Mouse (Mus musculus) lung, adult 2 months (tissue): ENCODE measurements around the gene Dnajb5. TPM values are rescaled to one million over a fixed set of nuclear protein-coding genes. Genes with fewer than 3 reads are reported as not detected.
A peak's percentile ranks its signal among the peaks of the same experiment; 100 is the strongest.

Source experiments
- DNase-seq: peaks from one replicate; pipeline ENCODE4 v3.0.0; 2022
- H3K4me1 ChIP-seq: fragments of 200-500 bp; 2 replicates; pipeline ENCODE4 v1.6.1; 2011; ENCODE audit warnings: low read length; ENCODE audit not compliant: control insufficient read depth, insufficient read depth
- H3K4me3 ChIP-seq: fragments of 200-500 bp; replicated peaks from 2 replicates; pipeline ENCODE3; 2011; ENCODE audit warnings: low read depth, mild to moderate bottlenecking, control low read depth, low read length; ENCODE audit errors: extremely low read depth
- CTCF ChIP-seq: fragments of 200-500 bp; IDR thresholded peaks from 2 replicates; pipeline ENCODE4 v1.5.1; 2011; ENCODE audit warnings: mild to moderate bottlenecking, low read length, control low read depth; ENCODE audit not compliant: insufficient read depth
- POLR2A ChIP-seq: fragments of 200-500 bp; IDR thresholded peaks from 2 replicates; pipeline ENCODE4 v1.6.1; 2011; ENCODE audit warnings: low read depth, mild to moderate bottlenecking, control low read depth, low read length, borderline replicate concordance; ENCODE audit errors: extremely low read depth
- WGBS: fragments of 180-500 bp; shearing (Covaris S2); methylation state at CpG from one replicate; pipeline ENCODE4 v1.1.7; 2018; 5-methylcytosine and 5-hydroxymethylcytosine counted together
- polyA plus RNA-seq: library from polyadenylated mRNA; depleted of rRNA; stranded (reverse); fragments of >200 nt; gene quantifications from 2 replicates; pipeline ENCODE4 v1.2.3, GENCODE M21; 2012

Dnajb5 gene
- polyA plus RNA-seq, 1 experiment = 22.1 TPM

DNA sequence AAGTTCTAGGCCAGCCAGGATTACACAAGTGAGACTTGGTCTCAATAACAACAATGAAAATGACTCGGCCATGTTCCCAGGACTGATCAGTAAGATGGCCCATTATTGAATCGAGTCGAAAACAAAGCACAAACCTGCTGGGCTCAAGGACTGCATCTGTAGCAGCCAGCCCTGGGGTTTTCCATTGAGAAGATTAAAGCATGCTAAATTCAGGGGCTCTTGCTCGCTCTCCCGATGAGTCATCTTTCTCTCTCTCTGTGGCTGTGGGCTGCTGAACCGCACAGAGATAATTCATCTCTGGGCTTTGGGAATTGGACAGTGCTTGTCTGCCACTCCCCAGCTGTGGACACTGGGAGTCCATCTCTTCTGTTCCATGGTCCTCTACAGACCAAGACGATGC, 8.2 kb upstream of the Dnajb5 start:
- Histone ChIP-seq H3K4me1 (no peaks in the 10 kb centered on the region), H3K4me3 (no peak overlapping the region)
- no peak for DNase-seq
- TF ChIP-seq POLR2A (no peak), CTCF (no peak)
- 76% methylated on average over 7 of the region's 7 CpGs for WGBS

- no peak for DNase-seq
- no peaks in the 10 kb centered on the region for H3K4me1 ChIP-seq
- no peak overlapping the region for H3K4me3 ChIP-seq
- TF ChIP-seq POLR2A = no peak
- no peak for TF ChIP-seq CTCF
- 61% methylated on average over 5 of the region's 5 CpGs for WGBS
Measured at GRCm38 (mm10) chr4:42943341-42943740, 6.3 kb upstream of the Dnajb5 start.

- Histone ChIP-seq H3K4me3 (no peak overlapping the region), H3K4me1 (peaks cover 2% of the 10 kb centered on the region; the same call in 1 of the 2 replicates)
- TF ChIP-seq CTCF (no peak), POLR2A (no peak)
- 80% methylated on average over 9 of the region's 9 CpGs for WGBS
- no peak for DNase-seq
Measured at GRCm38 (mm10) chr4:42944185-42944584, 5.4 kb upstream of the Dnajb5 start.

DNA sequence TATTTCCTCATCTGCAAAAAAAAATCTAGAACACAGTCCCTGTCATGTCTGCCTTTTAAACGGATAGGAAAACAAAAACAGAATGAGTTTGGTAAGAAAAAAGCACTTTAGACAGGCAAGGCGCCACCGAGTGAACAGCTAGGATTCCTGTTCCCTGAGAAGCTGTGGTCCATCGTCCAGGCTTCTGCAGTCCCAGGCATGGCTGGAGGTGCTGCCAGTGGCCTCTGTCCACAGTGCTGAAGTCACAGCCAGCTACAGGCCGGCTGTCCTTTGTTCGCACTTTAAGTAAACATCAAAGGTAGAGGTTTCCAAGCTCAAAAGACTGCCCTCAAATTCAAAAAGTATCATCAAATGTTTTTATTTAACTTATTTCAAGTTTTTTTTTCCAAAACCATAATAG, 4.6 kb upstream of the Dnajb5 start:
- Histone ChIP-seq H3K4me1 (peaks cover 3% of the 10 kb centered on the region; the same call in 1 of the 2 replicates), H3K4me3 (no peak overlapping the region)
- 7% methylated on average over 6 of the region's 6 CpGs for WGBS
- DNase-seq = no peak
- TF ChIP-seq POLR2A (no peak), CTCF (no peak)

DNA sequence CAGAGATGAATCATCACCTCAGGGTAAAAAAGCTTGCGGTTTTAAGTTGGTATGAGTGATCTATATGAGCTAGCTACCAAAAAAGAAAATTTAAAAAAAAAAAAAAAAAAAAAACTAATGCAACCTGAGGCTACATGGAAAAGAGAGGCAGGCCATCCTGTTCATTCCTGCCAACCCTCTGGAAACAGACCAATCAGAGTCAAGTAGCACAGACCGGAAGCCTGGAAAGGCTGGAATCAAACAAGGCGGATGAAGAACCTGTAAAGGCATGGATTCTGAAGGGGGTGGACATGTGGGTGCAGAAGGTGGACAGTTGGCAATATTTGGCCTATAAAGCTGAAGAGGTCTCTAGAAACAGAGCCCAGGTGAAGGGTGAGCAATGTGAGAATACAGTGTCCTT, 4.2 kb upstream of the Dnajb5 start:
- peaks cover 5% of the 10 kb centered on the region for H3K4me1 ChIP-seq
- WGBS = 81% methylated on average over 3 of the region's 3 CpGs
- TF ChIP-seq POLR2A (no peak), CTCF (no peak)
- no peak for DNase-seq
- H3K4me3 ChIP-seq = no peak overlapping the region

DNA sequence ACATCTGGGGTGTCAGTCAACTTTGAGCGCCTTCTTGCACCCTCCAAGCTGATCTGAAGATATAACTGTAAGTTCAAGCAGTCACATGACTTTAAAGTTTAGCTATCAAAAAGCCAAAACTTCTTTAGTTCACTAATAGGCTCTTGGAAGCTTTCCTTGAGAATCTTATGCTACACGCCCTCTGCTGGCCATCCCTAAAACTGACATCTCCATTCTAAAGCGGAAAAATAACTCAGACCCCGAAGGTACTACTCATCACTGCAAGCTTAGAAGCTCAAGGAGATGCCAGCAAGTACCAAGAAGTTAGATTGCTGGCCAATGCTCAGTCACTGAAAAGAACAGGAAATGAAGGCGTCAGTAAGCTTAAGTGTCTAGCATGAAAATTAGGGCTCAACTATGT, 3.7 kb upstream of the Dnajb5 start:
- H3K4me3 ChIP-seq = no peak overlapping the region
- TF ChIP-seq CTCF = no peak
- TF ChIP-seq POLR2A = no peak
- WGBS = 5% methylated on average over 5 of the region's 5 CpGs
- DNase-seq = peak; percentile 46
- H3K4me1 ChIP-seq = peaks cover 6% of the 10 kb centered on the region

DNA sequence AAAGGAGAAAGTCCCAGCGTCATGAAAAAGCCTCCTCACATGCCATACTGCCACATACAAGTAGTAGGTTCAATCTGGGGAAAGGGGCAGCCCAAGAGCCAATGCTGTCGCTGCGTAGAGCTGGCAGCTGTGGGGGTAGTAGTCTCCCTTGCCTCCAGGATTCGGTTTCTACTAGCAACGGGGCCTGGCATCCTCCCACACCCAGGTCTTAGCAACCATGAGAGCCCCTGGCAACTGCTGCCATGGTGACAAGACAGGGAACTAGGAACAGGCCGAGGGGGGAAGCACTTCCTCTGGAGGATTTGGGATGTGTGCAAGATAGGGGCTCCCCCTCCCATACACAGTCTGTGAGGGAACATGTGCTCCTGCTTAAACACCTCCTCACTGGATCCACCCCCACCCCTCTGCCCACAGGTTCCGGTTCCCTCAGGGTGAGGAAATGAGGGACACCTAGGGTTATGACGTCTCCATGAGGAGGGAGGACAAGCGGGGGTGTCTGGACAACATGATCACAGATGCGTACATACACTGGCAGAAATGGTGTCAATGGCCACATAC, 2.8 kb upstream of the Dnajb5 start:
- 56% methylated on average over 10 of the region's 10 CpGs for WGBS
- TF ChIP-seq CTCF = no peak
- TF ChIP-seq POLR2A = no peak
- Histone ChIP-seq H3K4me3 (no peak overlapping the region), H3K4me1 (peaks cover 6% of the 10 kb centered on the region)
- no peak for DNase-seq

DNA sequence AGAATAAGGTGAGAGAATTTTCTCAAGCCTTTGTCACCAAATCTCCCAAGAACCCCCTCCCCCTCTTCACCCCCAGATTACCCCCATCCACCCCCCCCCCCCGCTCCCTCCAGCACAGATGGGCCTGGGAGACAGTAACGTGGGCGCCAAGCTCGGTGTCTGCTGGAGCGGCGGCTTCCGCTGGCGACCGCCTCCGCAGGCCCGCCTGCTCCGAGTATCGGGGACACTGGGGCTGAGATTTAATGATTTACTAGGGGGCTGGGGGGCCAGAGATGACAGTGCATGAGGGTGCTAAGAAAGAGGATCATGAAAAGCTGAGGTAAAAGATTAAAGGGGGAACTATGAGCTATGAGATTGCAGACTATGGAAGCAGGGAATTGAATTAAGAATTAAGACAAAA, 1.1 kb upstream of the Dnajb5 start:
- TF ChIP-seq CTCF (no peak), POLR2A (no peak)
- DNase-seq = no peak

GRCm38 (mm10) chr4:42949051-42949675, 451 bp upstream of the Dnajb5 start:
- Histone ChIP-seq H3K4me3 (peak overlapping the region; percentile 49), H3K4me1 (peaks cover 6% of the 10 kb centered on the region)
- DNase-seq = no peak
- TF ChIP-seq POLR2A (peak; percentile 27; the same call in 1 of the 2 replicates), CTCF (no peak)
- 8% methylated on average over 14 of the region's 14 CpGs for WGBS

More for the DNA sequence above, 1.1 kb upstream of the Dnajb5 start:
- Histone ChIP-seq H3K4me1 (peaks cover 6% of the 10 kb centered on the region), H3K4me3 (no peak overlapping the region)
- 44% methylated on average over 13 of the region's 13 CpGs for WGBS

GRCm38 (mm10) chr4:42950065-42950558, 498 bp downstream of the Dnajb5 start:
- H3K4me1 ChIP-seq = peaks cover 6% of the 10 kb centered on the region
- 1% methylated on average over 21 of the region's 27 CpGs for whole genome bisulfite sequencing
- peak; percentile 82 for DNase-seq
- peak overlapping the region; percentile 84 for H3K4me3 ChIP-seq
- TF ChIP-seq POLR2A (peak; percentile 58; the same call in 1 of the 2 replicates), CTCF (no peak)
